Mouse (Mus musculus) forebrain, embryonic 13.5 days (tissue): ENCODE measurements at regions not wholly inside any gene's neighbourhood (a gene's known extent, or its start where the extent isn't known, plus 50 kb on each side); places are given as distances from the start of the nearest gene placed in this dataset.

Source experiments
- ATAC-seq: fragments of 200-750 bp; cut with Nextera tagmentation; 2 replicates; pipeline ENCODE4 v1.8.0; 2017
- H3K27ac ChIP-seq: fragments of 300-500 bp; sonication (generic); 2 replicates; pipeline ENCODE4 v1.5.1; 2015; ENCODE audit warnings: inconsistent platforms, mild to moderate bottlenecking, moderate library complexity
- H3K27me3 ChIP-seq: fragments of 300-500 bp; sonication (generic); 2 replicates; pipeline ENCODE4 v1.6.1; 2015; ENCODE audit warnings: mild to moderate bottlenecking, inconsistent platforms
- H3K36me3 ChIP-seq: fragments of 300-500 bp; sonication (generic); 2 replicates; pipeline ENCODE4 v1.6.1; 2015; ENCODE audit warnings: mild to moderate bottlenecking, inconsistent platforms; ENCODE audit not compliant: poor library complexity, severe bottlenecking
- H3K4me1 ChIP-seq: fragments of 300-500 bp; sonication (generic); 2 replicates; pipeline ENCODE4 v1.6.1; 2015; ENCODE audit warnings: inconsistent platforms
- H3K4me2 ChIP-seq: fragments of 300-500 bp; sonication (generic); 2 replicates; pipeline ENCODE4 v1.6.1; 2015; ENCODE audit warnings: inconsistent platforms, mild to moderate bottlenecking, moderate library complexity
- H3K4me3 ChIP-seq: fragments of 300-500 bp; sonication (generic); 2 replicates; pipeline ENCODE4 v1.5.1; 2015; ENCODE audit warnings: mild to moderate bottlenecking, inconsistent platforms
- H3K9ac ChIP-seq: fragments of 300-500 bp; sonication (generic); 2 replicates; pipeline ENCODE4 v1.6.1; 2015; ENCODE audit warnings: mild to moderate bottlenecking, inconsistent platforms
- H3K9me3 ChIP-seq: fragments of 300-500 bp; sonication (generic); replicated peaks from 2 replicates; pipeline ENCODE4 v1.6.1; 2016; ENCODE audit warnings: inconsistent platforms
- WGBS: fragments of 180-500 bp; shearing (Covaris S2); methylation state at CpG from one replicate; pipeline ENCODE4 v1.1.7; 2015; 5-methylcytosine and 5-hydroxymethylcytosine counted together

GRCm38 (mm10) chr6:32696037-32696436 is 108.0 kb upstream of the Plxna4 start:
- 74% methylated on average over 2 of the region's 2 CpGs for WGBS
- no peaks in the 10 kb centered on the region for H3K27me3 ChIP-seq
- no peak overlapping the region for H3K27ac ChIP-seq
- no peak overlapping the region for H3K9ac ChIP-seq
- no peaks in the 10 kb centered on the region for H3K36me3 ChIP-seq
- H3K9me3 ChIP-seq, result no peaks in the 10 kb centered on the region
- H3K4me2 ChIP-seq, result no peak overlapping the region
- no peak for ATAC-seq
- H3K4me1 ChIP-seq, result no peaks in the 10 kb centered on the region
- no peak overlapping the region for H3K4me3 ChIP-seq

- 98% methylated on average over 6 of the region's 6 CpGs for WGBS
- ATAC-seq, result no peak
These were observed 84.6 kb upstream of the Plxna4 start for GRCm38 (mm10) chr6:32672552-32672951.

GRCm38 (mm10) chr6:32659743-32660142 is 71.8 kb upstream of the Plxna4 start:
- Histone ChIP-seq H3K36me3 (no peaks in the 10 kb centered on the region), H3K27me3 (no peaks in the 10 kb centered on the region), H3K27ac (no peak overlapping the region), H3K9ac (no peak overlapping the region), H3K4me1 (no peaks in the 10 kb centered on the region), H3K9me3 (no peaks in the 10 kb centered on the region), H3K4me3 (no peak overlapping the region), H3K4me2 (no peak overlapping the region)
- no peak for ATAC-seq

More at GRCm38 (mm10) chr6:32672552-32672951, 84.6 kb upstream of the Plxna4 start:
- Histone ChIP-seq H3K9me3 (no peaks in the 10 kb centered on the region), H3K4me2 (no peak overlapping the region), H3K4me3 (no peak overlapping the region), H3K36me3 (no peaks in the 10 kb centered on the region), H3K27ac (no peak overlapping the region), H3K4me1 (no peaks in the 10 kb centered on the region), H3K9ac (no peak overlapping the region), H3K27me3 (no peaks in the 10 kb centered on the region)

GRCm38 (mm10) chr6:32657378-32657777 is 69.4 kb upstream of the Plxna4 start:
- no peaks in the 10 kb centered on the region for H3K4me1 ChIP-seq
- no peak overlapping the region for H3K4me3 ChIP-seq
- no peak for ATAC-seq
- H3K36me3 ChIP-seq, result no peaks in the 10 kb centered on the region
- H3K9ac ChIP-seq, result no peak overlapping the region
- H3K4me2 ChIP-seq, result no peak overlapping the region
- no peak overlapping the region for H3K27ac ChIP-seq
- H3K9me3 ChIP-seq, result no peaks in the 10 kb centered on the region
- H3K27me3 ChIP-seq, result no peaks in the 10 kb centered on the region

GRCm38 (mm10) chr6:32654188-32654587 is 66.2 kb upstream of the Plxna4 start:
- 75% methylated on average over 2 of the region's 2 CpGs for WGBS
- no peaks in the 10 kb centered on the region for H3K9me3 ChIP-seq
- H3K4me1 ChIP-seq, result no peaks in the 10 kb centered on the region
- H3K9ac ChIP-seq, result no peak overlapping the region
- no peak overlapping the region for H3K27ac ChIP-seq
- ATAC-seq, result no peak
- no peaks in the 10 kb centered on the region for H3K27me3 ChIP-seq
- no peak overlapping the region for H3K4me3 ChIP-seq
- no peaks in the 10 kb centered on the region for H3K36me3 ChIP-seq
- H3K4me2 ChIP-seq, result no peak overlapping the region

- Histone ChIP-seq H3K9ac (no peak overlapping the region), H3K4me1 (no peaks in the 10 kb centered on the region), H3K27me3 (no peaks in the 10 kb centered on the region), H3K4me3 (no peak overlapping the region), H3K4me2 (no peak overlapping the region), H3K36me3 (no peaks in the 10 kb centered on the region), H3K9me3 (no peaks in the 10 kb centered on the region), H3K27ac (no peak overlapping the region)
- WGBS, result 93% methylated on average over 2 of the region's 2 CpGs
- no peak for ATAC-seq
These were observed 56.0 kb upstream of the Plxna4 start for GRCm38 (mm10) chr6:32644016-32644415.

- no peak overlapping the region for H3K9ac ChIP-seq
- H3K27me3 ChIP-seq, result no peaks in the 10 kb centered on the region
- 91% methylated on average over 13 of the region's 13 CpGs for whole genome bisulfite sequencing
- no peak overlapping the region for H3K4me3 ChIP-seq
- no peak overlapping the region for H3K4me2 ChIP-seq
- no peak for ATAC-seq
- H3K36me3 ChIP-seq, result no peaks in the 10 kb centered on the region
- no peaks in the 10 kb centered on the region for H3K9me3 ChIP-seq
- no peak overlapping the region for H3K27ac ChIP-seq
- no peaks in the 10 kb centered on the region for H3K4me1 ChIP-seq
These were observed 50.9 kb upstream of the Plxna4 start for GRCm38 (mm10) chr6:32638843-32639242.
